Mouse (Mus musculus) ES-E14 (cell line): Measurements from ENCODE around the gene Ppp2r5b.

Experiments used
- HCFC1 ChIP-seq: IDR thresholded peaks from 2 replicates; pipeline ENCODE4 v1.6.1; 2012; ENCODE audit warnings: low read length, inconsistent platforms, borderline replicate concordance; ENCODE audit not compliant: insufficient read depth
- MAFK ChIP-seq: IDR thresholded peaks from 2 replicates; pipeline ENCODE4 v1.6.1; 2014; ENCODE audit warnings: mild to moderate bottlenecking, low read depth, low read length, inconsistent platforms; ENCODE audit not compliant: insufficient read depth
- ZC3H11A ChIP-seq: IDR thresholded peaks from 2 replicates; pipeline ENCODE4 v1.6.1; 2012; ENCODE audit warnings: low read depth, mild to moderate bottlenecking, inconsistent platforms, low read length, borderline replicate concordance
- ZNF384 ChIP-seq: IDR thresholded peaks from 2 replicates; pipeline ENCODE4 v1.6.1; 2012; ENCODE audit warnings: low read depth, low read length, inconsistent platforms

DNA sequence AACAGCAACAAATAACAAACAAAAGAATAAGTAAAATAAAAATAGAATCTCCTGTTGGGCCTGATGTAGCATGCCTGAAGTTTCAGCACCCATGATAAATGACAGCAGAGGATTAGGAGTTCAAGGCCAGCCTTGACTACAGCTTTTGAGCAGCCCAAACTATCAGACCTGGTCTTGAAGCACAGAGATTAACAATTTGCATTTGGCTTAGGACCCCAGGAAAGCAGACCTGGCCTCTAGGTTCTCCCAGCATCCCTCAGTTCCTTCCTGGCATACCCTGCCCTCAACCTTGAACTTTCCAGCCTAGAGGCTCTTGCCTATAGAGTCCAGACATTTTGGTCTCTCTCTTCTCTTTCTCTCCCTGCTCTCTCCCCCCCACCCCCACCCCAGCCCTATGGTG is 3.1 kb upstream of the Ppp2r5b start:
- TF ChIP-seq ZNF384: no peak
- no peak for TF ChIP-seq HCFC1
- TF ChIP-seq MAFK: no peak
- no peak for TF ChIP-seq ZC3H11A
